Mouse (Mus musculus) CD8-positive naive resting alpha-beta T cell, adult 2 months (primary cell): ENCODE data around the gene Pparg.

ENCODE experiments used
- DNase-seq, 2 experiments: peaks; one replicate each; pipeline ENCODE4 v3.0.0; 2022; ENCODE audit warnings: low read depth in 2 of 2, low spot score in 2 of 2

Gene Pparg

DNA sequence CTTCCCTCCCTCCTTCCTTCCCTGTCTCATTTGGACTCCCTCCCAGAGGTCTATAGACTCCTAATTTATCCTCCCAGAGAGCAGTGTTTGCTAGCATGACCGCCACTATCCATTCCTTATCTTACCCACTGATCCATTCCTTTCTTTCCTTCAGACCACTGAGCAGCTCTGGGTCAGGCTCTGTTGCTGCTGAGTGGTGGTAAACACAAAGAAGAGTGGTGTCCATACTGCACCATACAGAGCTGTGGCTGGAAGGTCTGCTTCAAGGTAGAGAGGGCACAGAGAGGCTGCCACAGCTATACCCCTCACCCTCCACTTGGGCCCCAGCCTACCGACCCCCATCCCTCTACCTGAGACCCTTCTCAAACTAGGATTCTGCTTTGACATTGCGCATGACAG lies 143.4 kb downstream of the Pparg start:
- DNase-seq = no peak

DNA sequence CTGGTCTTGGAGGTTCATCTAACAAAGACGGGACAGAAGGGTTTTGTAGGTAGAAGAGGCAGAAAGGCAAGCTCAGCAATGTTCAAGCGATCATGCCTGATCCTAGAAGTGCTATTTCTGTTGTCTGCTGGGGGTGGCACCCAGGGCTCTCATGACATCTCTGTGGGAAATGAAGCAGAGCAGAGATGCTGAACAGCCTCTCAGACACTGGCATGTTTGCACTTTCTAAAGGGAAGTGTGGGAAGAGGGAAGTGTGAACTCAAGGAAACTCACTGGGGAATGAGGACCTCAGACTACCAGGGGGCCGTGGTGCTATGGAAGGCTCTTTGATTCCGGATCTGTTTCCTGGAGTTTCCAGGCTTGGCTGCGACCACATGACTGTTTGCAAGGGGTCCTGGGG lies 144.2 kb downstream of the Pparg start:
- no peak for DNase-seq

DNA sequence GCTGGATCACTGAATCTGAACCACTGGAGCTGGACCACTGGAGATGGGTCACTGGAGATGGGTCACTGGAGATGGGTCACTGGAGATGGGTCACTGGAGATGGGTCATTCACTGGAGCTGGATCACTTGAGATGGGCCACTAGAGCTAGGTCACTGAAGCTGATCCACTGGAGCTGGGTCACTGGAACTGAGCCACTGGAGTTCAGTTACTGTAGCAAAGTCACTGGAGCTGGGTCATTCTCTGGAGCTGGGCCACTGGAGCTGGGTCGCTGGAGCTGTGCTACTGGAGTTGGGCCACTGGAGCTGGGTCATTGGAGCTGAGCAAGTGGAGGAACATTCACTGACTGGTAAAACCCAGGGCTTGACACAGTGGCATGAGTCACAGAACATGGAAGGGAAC lies 145.7 kb downstream of the Pparg start:
- DNase-seq = no peak

DNA sequence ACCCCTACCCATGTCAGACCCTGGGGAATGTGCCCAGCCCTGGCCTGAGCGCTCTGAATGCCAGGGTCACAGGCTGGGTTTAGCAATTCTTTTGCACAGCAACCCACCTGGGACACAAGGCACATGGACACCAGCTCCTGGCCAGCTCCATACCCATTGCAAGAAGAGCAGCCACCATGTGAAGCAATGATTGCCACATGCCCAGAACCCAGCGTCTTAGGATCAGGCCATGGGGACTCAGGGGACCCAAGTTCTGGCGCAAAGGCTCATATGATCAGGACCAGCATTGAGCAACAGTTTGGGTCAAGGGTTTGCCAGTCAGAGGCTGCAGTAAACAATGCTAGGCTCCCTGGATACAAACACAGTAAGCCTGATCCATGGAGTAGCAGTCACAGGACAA lies 150.7 kb downstream of the Pparg start:
- no peak for DNase-seq

DNA sequence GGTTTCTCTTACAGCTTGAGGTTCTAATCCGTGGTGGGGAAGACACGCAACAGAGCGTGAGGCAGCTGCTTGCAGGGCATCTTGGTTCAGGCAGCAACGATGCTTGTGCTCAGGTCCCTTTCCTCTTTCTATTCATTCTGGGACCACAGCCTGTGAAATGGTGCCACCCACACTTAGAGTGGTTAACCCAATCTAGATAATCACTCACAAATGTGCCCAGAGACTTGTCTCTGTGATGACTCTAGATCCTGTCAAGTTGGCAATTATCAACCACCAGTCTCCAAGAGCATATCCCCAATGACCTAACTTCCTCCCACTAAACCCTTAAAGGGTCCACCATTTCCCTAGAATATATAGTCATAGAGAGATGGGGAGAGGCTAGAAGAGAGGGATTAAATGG lies 152.5 kb downstream of the Pparg start:
- DNase-seq = no peak

DNA sequence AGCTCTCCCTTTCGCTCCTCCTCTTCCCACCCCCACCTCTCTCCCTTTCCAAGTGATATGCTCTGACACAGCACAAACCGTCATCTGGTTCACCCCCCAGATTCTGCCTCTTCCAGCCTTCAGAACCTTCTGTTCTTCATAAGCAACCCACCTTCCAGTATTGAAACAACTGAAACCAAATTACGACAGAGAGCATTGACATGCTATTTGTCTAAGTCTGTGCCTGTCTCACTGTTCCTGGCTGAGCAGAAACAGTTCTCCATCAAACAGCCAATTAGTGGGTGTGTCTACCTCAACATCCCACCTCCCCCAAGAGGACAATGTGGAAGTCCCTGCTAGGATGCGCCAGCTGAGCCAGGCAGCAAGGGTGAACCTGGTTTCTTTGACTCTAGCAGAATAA lies 157.2 kb downstream of the Pparg start:
- DNase-seq = no peak

DNA sequence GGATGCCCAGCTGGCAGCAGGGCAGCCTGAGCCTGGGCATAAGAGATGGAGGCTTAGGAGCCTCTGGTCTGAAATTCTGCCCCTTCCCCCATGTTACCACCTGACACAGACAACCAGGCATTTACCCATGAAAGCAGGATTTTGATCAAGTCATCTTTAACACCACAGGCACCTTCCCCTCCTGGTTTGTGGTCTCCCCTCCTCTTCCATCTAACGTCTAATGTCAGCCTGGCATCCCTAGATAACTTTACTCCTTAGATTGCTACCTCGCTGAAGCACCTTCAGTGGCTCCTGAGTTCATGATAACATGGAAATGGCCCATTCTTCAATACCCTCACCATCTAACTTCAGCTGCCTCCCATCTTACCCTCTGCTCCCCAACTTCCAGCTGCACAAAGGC lies 157.6 kb downstream of the Pparg start:
- DNase-seq = no peak

DNA sequence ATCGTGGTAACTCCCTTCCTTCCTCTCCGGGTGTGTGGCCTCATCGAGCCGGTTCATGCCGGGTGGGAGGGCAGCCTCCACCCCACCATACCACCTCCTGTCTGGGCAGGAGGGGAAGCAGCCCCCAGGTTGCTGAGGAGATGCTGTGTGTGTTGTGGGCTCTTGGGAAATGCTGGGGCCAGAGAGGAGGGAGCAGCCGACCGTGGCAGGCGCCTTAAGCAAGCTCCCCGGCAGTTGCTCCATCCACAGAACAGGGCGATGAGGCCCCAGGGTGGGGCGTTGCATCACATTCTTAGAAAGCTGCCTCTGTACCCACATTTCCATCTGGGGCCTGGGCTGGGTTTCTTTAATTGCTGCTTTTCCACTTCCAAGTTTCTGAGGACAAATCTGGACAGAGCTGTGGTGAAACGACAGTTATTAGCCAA lies 158.5 kb downstream of the Pparg start:
- no peak for DNase-seq

DNA sequence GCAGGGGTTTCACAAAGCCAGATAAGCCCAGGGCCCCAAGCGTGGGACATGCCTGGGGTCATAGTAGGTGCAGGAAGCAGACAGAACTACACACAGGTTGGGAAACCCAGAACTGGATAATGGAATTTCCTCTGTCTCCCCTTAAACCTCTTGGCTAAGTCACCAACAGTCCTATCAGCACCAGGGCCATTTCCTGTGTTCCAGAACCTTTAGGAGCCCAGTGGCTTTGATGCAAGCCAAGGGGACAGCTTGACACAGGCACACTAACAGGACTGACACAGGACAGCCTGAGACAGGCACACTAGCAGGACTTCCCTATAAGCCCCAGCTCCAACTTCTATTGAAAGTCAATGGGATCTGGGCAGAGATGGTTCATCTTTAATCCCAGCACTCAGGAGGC lies 161.2 kb downstream of the Pparg start:
- no peak for DNase-seq

DNA sequence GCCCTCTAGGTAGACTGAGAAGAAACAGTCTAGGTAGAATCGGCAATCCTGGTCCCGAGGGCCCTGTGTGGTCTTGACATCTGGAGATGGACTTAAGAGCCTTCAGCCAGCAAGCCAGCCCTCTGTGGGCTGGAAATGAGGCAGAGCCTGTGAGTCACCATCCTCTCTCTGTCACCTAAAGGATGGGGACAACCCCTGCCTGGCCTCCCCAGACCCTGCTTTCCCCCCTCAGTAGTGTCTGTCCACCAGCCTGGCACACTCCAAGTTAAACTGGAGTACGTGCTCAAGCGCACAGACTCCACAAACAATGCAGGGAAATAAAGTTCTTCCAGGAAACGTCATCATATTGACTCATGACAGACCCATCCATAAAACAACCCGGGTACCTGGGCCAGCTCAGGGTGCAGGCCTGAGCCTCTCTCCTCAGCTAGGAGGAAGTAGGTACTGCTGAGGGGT lies 162.0 kb downstream of the Pparg start:
- DNase-seq = no peak

DNA sequence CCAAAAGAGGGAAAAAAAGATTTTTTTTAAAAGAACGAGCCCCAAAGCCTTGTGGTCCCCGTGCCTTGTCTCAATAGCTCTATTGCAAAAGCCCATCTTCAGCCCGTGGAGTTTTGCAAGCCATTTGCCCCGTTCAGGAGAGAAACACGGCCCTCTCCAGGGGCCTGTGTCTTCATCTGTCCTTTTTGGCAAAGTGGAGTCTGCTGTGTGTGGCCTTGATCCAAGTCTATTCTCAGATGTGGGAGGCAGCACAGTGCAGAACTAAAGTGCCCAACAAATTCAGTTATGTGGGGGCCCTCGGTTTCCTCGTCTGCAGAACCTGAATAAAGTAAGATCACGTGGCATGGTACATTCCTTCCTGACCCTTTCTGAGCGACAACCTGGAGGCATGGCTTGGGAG lies 162.4 kb downstream of the Pparg start:
- no peak for DNase-seq

DNA sequence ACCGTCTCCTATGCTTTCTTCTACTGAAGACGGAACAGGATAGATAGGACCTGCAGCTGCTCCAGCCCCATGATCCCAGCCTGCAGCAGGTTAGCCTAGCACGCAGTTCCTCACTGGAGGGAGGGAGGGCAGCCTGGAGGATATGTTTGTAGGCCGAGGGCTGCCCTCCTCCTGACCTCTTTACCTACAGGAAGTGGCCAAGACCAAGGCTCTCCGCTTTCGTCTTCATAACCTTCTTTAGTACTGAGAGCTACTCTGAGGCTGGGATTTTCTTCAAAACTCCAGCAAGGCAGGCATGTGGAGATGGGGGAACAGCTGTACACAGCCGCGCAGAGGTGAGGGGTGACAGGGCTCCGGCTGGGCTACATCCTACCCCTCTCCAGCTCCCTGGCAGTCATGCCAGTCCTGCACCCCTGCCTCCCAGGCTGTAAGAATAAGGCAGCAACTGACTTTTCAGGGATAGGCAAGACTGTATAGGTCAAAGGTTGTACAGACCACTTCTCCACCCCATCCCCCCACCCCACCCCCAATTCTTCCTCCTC lies 163.8 kb downstream of the Pparg start:
- no peak for DNase-seq

DNA sequence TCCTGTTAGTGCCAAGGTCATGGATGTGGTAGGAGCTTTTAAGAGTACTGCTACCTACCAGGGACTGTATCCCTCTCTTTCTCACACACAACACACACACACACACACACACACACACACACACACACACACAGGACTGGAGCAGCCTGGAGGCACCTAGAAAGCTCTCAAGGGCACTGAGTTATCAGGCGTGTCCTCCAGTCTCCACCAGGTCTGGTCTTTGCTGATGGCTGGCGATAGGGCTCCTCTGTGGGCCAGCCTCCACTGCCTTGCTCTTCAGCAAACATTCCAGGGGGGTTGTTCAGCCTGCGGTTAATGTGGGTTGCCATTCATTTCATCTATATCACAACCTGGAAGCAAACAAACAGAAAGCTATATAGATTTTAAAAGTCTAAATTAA lies 166.7 kb downstream of the Pparg start:
- no peak for DNase-seq

DNA sequence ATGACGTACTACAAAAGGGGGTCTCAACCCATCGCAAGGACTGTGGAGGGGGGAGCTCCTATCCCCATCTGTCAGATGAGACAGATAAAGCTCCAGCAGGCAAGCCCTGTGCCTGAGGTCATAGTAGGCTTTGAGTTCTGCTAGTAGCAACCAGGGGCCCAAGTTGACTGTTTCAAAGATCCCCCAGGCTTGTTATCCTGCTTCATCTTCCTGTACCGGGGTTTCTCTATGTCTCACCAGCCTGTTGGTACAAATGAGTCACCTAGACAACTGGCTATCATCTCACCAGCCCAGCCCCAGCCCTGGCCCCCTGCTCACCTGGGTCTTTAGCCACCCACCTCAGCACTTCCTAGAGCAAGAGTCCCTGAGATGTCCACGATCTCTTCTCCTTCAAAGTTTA lies 167.6 kb downstream of the Pparg start:
- no peak for DNase-seq

DNA sequence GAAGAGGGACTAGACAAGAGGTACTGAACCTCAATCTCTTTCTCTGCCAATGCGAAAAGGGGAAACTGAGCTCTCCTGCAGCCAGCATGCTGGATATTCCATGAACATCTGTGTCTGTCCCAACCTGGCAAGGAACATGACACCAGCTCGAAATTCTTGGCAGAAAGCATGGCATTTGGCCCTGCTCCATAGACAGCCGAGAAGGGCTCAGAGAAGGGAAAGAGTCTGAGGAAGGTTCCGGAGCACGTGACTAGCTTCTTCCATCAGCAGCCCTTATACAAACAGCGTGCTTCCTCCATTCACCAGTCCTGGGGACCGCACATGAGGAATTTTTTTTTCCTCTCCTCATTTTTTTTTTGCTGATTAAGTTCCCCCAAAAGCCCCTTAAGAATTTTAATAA lies 173.9 kb downstream of the Pparg start:
- DNase-seq = no peak

DNA sequence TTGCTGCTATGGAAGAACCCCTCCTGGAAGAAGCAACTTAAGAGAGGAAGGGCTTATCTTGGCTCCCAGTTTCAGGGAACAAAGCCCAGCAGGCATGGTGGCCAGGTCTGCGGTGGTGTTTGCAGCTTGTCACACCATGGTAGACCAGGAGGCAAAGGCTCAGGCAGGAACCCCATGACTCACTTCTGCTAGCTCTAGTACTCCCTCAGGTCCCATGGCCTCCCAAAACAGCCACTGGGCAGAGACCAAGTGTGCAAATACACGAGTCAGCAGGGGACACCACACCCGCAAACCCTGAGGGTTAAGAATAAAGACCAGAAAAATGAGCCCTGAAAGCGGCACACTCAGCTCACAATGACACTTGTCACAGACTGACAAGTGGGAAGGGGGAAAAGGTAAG lies 175.4 kb downstream of the Pparg start:
- no peak for DNase-seq

DNA sequence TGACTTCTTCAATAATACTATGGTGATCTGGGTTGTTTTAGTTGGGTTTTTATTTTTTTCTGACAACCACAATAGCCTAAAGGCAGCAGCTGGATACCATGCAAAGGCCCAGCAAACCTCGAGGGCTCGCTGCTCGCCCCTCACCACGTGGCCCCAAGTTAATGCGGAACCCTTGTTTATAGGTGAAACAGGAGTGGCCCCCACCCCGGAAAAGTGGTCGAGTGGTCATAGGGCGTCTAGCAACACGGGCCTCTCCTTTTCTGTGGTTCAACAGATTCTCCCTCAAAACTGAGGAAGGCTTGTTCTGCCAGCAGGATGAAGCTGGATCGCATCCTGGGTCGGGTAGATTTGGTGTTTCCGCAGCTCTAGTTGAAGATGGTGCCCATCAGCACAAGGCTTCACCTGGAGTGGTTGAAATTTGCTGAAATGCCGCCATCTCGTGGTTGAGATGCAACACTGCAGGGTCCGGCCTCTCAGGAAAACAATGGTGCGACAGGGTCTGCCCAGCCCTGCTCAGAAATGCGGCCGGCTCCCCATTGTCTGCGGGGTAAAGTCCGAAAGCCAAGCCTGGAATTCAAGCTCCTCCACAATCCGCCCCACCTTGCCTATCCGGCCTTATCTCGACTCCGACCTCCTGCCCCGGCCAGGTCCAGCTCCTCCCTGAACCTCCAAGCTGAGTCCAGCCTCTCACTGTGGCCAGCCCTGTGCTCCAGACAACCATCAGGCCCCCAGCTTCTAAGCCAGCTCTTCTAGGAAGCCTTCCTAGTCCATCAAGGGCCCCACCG lies 178.1 kb downstream of the Pparg start:
- peak; percentile 72 to 77 for DNase-seq
